Mouse (Mus musculus) Patski (cell line): ENCODE results near the gene Snx25. TPM values are rescaled to one million over a fixed set of nuclear protein-coding genes. Genes with fewer than 3 reads are reported as not detected.

ENCODE experiments used
- ATAC-seq: fragments of 100-300 bp; one replicate; pipeline ENCODE4 v1.8.0; 2021
- CTCF ChIA-PET: fragments of 350-600 bp; sonication (Branson Sonifier 250); formaldehyde crosslinking; loops from one replicate; lab custom pipeline; 2022; ENCODE audit warnings: inconsistent platforms; lab: Charles Lee
- POLR2A ChIA-PET: fragments of 350-600 bp; sonication (Branson Sonifier 250); formaldehyde crosslinking; loops from one replicate; lab custom pipeline; 2022; ENCODE audit warnings: antibody characterized with exemption, inconsistent platforms; lab: Charles Lee
- DNase-seq: peaks from one replicate; pipeline ENCODE4 v3.0.0-alpha.2; 2011; ENCODE audit warnings: low read depth, low spot score
- H3K27me3 ChIP-seq: fragments of 371-371 bp; one replicate; pipeline ENCODE4 v1.5.1; 2021
- CTCF ChIP-seq: fragments of 100-300 bp; IDR thresholded peaks from one replicate; pipeline ENCODE4 v1.5.1; 2021
- in situ Hi-C: fragments of 300-500 bp; cut with MboI; formaldehyde crosslinking; loops from 3 replicates; pipeline ENCODE4 v1.11.1; 2018; ENCODE audit warnings: low pct_unique_long_range_greater_than_20kb, mixed read lengths
- polyA plus RNA-seq: library from polyadenylated mRNA; unstranded; gene quantifications from one replicate; pipeline ENCODE4 v1.2.3, GENCODE M21; 2021

Snx25 gene
- polyA plus RNA-seq, 1 experiment from 2014 or later = 38.3 TPM

GRCm38 (mm10) chr8:46153042-46153441 is 1.1 kb upstream of the Snx25 start:
- in situ Hi-C loops = no loop called here
- no peak for DNase-seq
- no peak for TF ChIP-seq CTCF
- H3K27me3 ChIP-seq = no peaks in the 10 kb centered on the region
- ChIA-PET POLR2A (interaction anchor here (2.2 kb wide), 1 partner anchor 10 kb away, joined by 12 read pairs; no protein-coding TSS in a partner anchor), CTCF (interaction anchor here (1.0 to 1.1 kb wide), 2 partner anchors 9 to 10 kb away, joined by 4 read pairs; no protein-coding TSS in a partner anchor)
- no peak for ATAC-seq

GRCm38 (mm10) chr8:46151202-46152062 is 527 bp downstream of the Snx25 start, which contains the start of gene Cfap97:
TSS of gene Cfap97 (plus strand) at chr8:46151771.
- ChIA-PET POLR2A (interaction anchor here (0.7 to 2.2 kb wide), 2 partner anchors 12 to 153 kb away, joined by 3 to 12 read pairs; partner anchors contain the start of gene Lrp2bp), CTCF (no interaction called here)
- H3K27me3 ChIP-seq = no peaks in the 10 kb centered on the region
- peak; percentile 72 for ATAC-seq
- no peak for DNase-seq
- no peak for TF ChIP-seq CTCF
- in situ Hi-C loops = no loop called here

- H3K27me3 ChIP-seq = no peaks in the 10 kb centered on the region
- ATAC-seq (no peak), DNase-seq (no peak)
- POLR2A ChIA-PET = no interaction called here
- TF ChIP-seq CTCF = peak; percentile 51
- in situ Hi-C loops = no loop called here
- CTCF ChIA-PET = no interaction called here
Measured at GRCm38 (mm10) chr8:46149782-46150181, 2.2 kb downstream of the Snx25 start.

- in situ Hi-C loops = no loop called here
- no peak for TF ChIP-seq CTCF
- DNase-seq (no peak), ATAC-seq (no peak)
- POLR2A ChIA-PET = no interaction called here
- no peaks in the 10 kb centered on the region for H3K27me3 ChIP-seq
- CTCF ChIA-PET = no interaction called here
Measured at GRCm38 (mm10) chr8:46149306-46149705, 2.7 kb downstream of the Snx25 start.

GRCm38 (mm10) chr8:46146173-46146572 is 5.8 kb downstream of the Snx25 start:
- CTCF ChIA-PET = interaction anchor here (0.7 to 1.4 kb wide), 3 partner anchors 10 to 14 kb away, joined by 3 read pairs; no protein-coding TSS in a partner anchor
- DNase-seq = no peak
- H3K27me3 ChIP-seq = no peaks in the 10 kb centered on the region
- in situ Hi-C loops = no loop called here
- ATAC-seq = no peak
- no peak for TF ChIP-seq CTCF
- POLR2A ChIA-PET = no interaction called here

GRCm38 (mm10) chr8:46143924-46144323 is 8.0 kb downstream of the Snx25 start:
- TF ChIP-seq CTCF = no peak

GRCm38 (mm10) chr8:46143470-46143869 is 8.5 kb downstream of the Snx25 start:
- TF ChIP-seq CTCF = no peak
- ATAC-seq (no peak), DNase-seq (no peak)
- in situ Hi-C loops = no loop called here
- no peaks in the 10 kb centered on the region for H3K27me3 ChIP-seq
- POLR2A ChIA-PET = no interaction called here
- CTCF ChIA-PET = interaction anchor here (1.0 to 1.4 kb wide), 2 partner anchors 10 to 35 kb away, joined by 3 to 4 read pairs; no protein-coding TSS in a partner anchor

More at GRCm38 (mm10) chr8:46143924-46144323, 8.0 kb downstream of the Snx25 start:
- ChIA-PET CTCF (no interaction called here), POLR2A (no interaction called here)
- H3K27me3 ChIP-seq = no peaks in the 10 kb centered on the region
- DNase-seq = no peak
- no peak for ATAC-seq
- in situ Hi-C loops = no loop called here

- CTCF ChIA-PET = interaction anchor here (1.0 to 1.4 kb wide), 2 partner anchors 10 to 34 kb away, joined by 3 to 4 read pairs; no protein-coding TSS in a partner anchor
Measured at GRCm38 (mm10) chr8:46142498-46143081, 9.4 kb downstream of the Snx25 start.

GRCm38 (mm10) chr8:46141688-46142087 is 10.3 kb downstream of the Snx25 start:
- no peak for TF ChIP-seq CTCF
- CTCF ChIA-PET = no interaction called here
- no peaks in the 10 kb centered on the region for H3K27me3 ChIP-seq
- POLR2A ChIA-PET = no interaction called here
- no peak for ATAC-seq
- no peak for DNase-seq
- in situ Hi-C loops = no loop called here

More at GRCm38 (mm10) chr8:46142498-46143081, 9.4 kb downstream of the Snx25 start:
- ATAC-seq (no peak), DNase-seq (no peak)
- H3K27me3 ChIP-seq = no peaks in the 10 kb centered on the region
- in situ Hi-C loops = no loop called here
- no peak for TF ChIP-seq CTCF
- POLR2A ChIA-PET = no interaction called here

- ATAC-seq (no peak), DNase-seq (no peak)
- CTCF ChIA-PET = no interaction called here
- H3K27me3 ChIP-seq = no peaks in the 10 kb centered on the region
- no peak for TF ChIP-seq CTCF
- in situ Hi-C loops = no loop called here
- POLR2A ChIA-PET = no interaction called here
Measured at GRCm38 (mm10) chr8:46140376-46141120, 11.4 kb downstream of the Snx25 start.
